Mouse (Mus musculus): ENCODE measurements around the gene Mindy1.

The Mindy1 gene

GRCm38 (mm10) chr3:95267855-95268254 is 13.3 kb upstream of the Mindy1 start:
- DNase-seq (ENCODE audit: low read depth, low spot score) = no peak

GRCm38 (mm10) chr3:95269789-95270188 is 11.4 kb upstream of the Mindy1 start:
- no peak for DNase-seq (ENCODE audit: low read depth, low spot score)

- DNase-seq (ENCODE audit: low read depth, low spot score) = no peak
These were observed 10.3 kb upstream of the Mindy1 start for GRCm38 (mm10) chr3:95270766-95271364.

- DNase-seq (ENCODE audit: low read depth, low spot score) = no peak
These were observed 7.7 kb upstream of the Mindy1 start for GRCm38 (mm10) chr3:95273471-95273870.

GRCm38 (mm10) chr3:95274453-95274852 is 6.7 kb upstream of the Mindy1 start:
- no peak for DNase-seq (ENCODE audit: low read depth, low spot score)

- DNase-seq (ENCODE audit: low read depth, low spot score) = no peak
These were observed 6.0 kb upstream of the Mindy1 start for GRCm38 (mm10) chr3:95275161-95275560.

- DNase-seq (ENCODE audit: low read depth, low spot score) = no peak
These were observed 4.7 kb upstream of the Mindy1 start for GRCm38 (mm10) chr3:95276428-95276934.

- no peak for DNase-seq (ENCODE audit: low read depth, low spot score)
These were observed 4.0 kb upstream of the Mindy1 start for GRCm38 (mm10) chr3:95277149-95277551.

GRCm38 (mm10) chr3:95280747-95281146 is 398 bp upstream of the Mindy1 start:
- no peak for DNase-seq (ENCODE audit: low read depth, low spot score)

GRCm38 (mm10) chr3:95282381-95282864 is 1.3 kb downstream of the Mindy1 start:
- no peak for DNase-seq (ENCODE audit: low read depth, low spot score)

GRCm38 (mm10) chr3:95282865-95283588 is 1.9 kb downstream of the Mindy1 start:
- DNase-seq (ENCODE audit: low read depth, low spot score) = no peak

GRCm38 (mm10) chr3:95283589-95283941 is 2.4 kb downstream of the Mindy1 start:
- DNase-seq (ENCODE audit: low read depth, low spot score) = no peak

GRCm38 (mm10) chr3:95284062-95284461 is 2.9 kb downstream of the Mindy1 start:
- DNase-seq (ENCODE audit: low read depth, low spot score) = no peak

GRCm38 (mm10) chr3:95284501-95285281 is 3.5 kb downstream of the Mindy1 start:
- no peak for DNase-seq (ENCODE audit: low read depth, low spot score)

GRCm38 (mm10) chr3:95285390-95285789 is 4.2 kb downstream of the Mindy1 start:
- DNase-seq (ENCODE audit: low read depth, low spot score) = no peak

- no peak for DNase-seq (ENCODE audit: low read depth, low spot score)
These were observed 4.9 kb downstream of the Mindy1 start for GRCm38 (mm10) chr3:95286011-95286410.

GRCm38 (mm10) chr3:95286510-95286909 is 5.4 kb downstream of the Mindy1 start:
- no peak for DNase-seq (ENCODE audit: low read depth, low spot score)

- DNase-seq (ENCODE audit: low read depth, low spot score) = no peak
These were observed 6.4 kb downstream of the Mindy1 start for GRCm38 (mm10) chr3:95287541-95287940.

- no peak for DNase-seq (ENCODE audit: low read depth, low spot score)
These were observed 8.3 kb downstream of the Mindy1 start for GRCm38 (mm10) chr3:95289419-95289818.

GRCm38 (mm10) chr3:95290156-95290555 is 9.0 kb downstream of the Mindy1 start:
- no peak for DNase-seq (ENCODE audit: low read depth, low spot score)

GRCm38 (mm10) chr3:95291041-95291440 is 9.9 kb downstream of the Mindy1 start:
- DNase-seq (ENCODE audit: low read depth, low spot score) = no peak

- DNase-seq (ENCODE audit: low read depth, low spot score) = no peak
These were observed 11.8 kb downstream of the Mindy1 start for GRCm38 (mm10) chr3:95292899-95293298.

All from brain, embryonic 18.5 days (tissue).